Comparison of ENCODE assay signal across 8 mouse cellular contexts in genomic region chr13:40854451-40855058, GRCm38 (mm10). TPM values are rescaled to one million over a fixed set of nuclear protein-coding genes. Genes with fewer than 3 reads are reported as not detected.
DNase-seq lines count a peak whose midpoint lies in the region; ATAC-seq and TF ChIP-seq lines count a peak whose summit lies in the region.

No protein-coding gene starts in this region.

- ATAC-seq in forebrain, postnatal 0 days = peak; percentile 36
- peak; percentile 70; the same call in 1 of the 2 replicates for ATAC-seq in hindbrain, postnatal 0 days
- ATAC-seq in liver, embryonic 13.5 days (ENCODE audit: low read depth) = peak; percentile 73

- DNase-seq in WW6 (ENCODE audit: low read depth, low spot score) = peak; percentile 62
- DNase-seq in forebrain, postnatal 0 days = peak; percentile 38
- peak; percentile 52 for DNase-seq in hindbrain, postnatal 0 days (ENCODE audit: low spot score)
- DNase-seq in liver, embryonic 13.5 days = no peak
- DNase-seq in neural tube, embryonic 10.5 days (ENCODE audit: extremely low spot score, low spot score) = peak; percentile 62
- DNase-seq in spleen, postnatal 36 days (ENCODE audit: low spot score in 2 of 2) = no peak
- DNase-seq in spleen, postnatal 4 days (ENCODE audit: low spot score in 2 of 2) = no peak

- peaks cover 76% of the 10 kb centered on the region for H3K4me1 ChIP-seq in E14TG2a.4 (replicated peaks; ENCODE audit: low read depth, low read length)
- H3K4me1 ChIP-seq in forebrain, postnatal 0 days (ENCODE audit: insufficient read depth) = no peaks in the 10 kb centered on the region
- H3K4me1 ChIP-seq in hindbrain, postnatal 0 days (ENCODE audit: insufficient read depth, low read length) = no peaks in the 10 kb centered on the region
- H3K4me1 ChIP-seq in liver, embryonic 13.5 days (replicated peaks) = peaks cover 16% of the 10 kb centered on the region

- 1% methylated on average over 13 of the region's 13 CpGs for WGBS in forebrain, postnatal 0 days
- WGBS in hindbrain, postnatal 0 days = 2% methylated on average over 13 of the region's 13 CpGs
- WGBS in liver, embryonic 13.5 days (ENCODE audit: insufficient replicate concordance) = 3% methylated on average over 13 of the region's 13 CpGs

- H3K4me2 ChIP-seq in forebrain, postnatal 0 days (ENCODE audit: low read depth) = peak overlapping the region; percentile 57
- H3K4me2 ChIP-seq in hindbrain, postnatal 0 days (ENCODE audit: low read depth, low read length) = peak overlapping the region; percentile 80
- H3K4me2 ChIP-seq in liver, embryonic 13.5 days = peak overlapping the region; percentile 64

- H3K27me3 ChIP-seq in E14TG2a.4 (ENCODE audit: insufficient read depth, low read length) = 0 out of 2 replicates have a peak, but pooled peaks cover 1% of the 10 kb centered on the region
- no peaks in the 10 kb centered on the region for H3K27me3 ChIP-seq in forebrain, postnatal 0 days (ENCODE audit: insufficient read depth, low read length)
- no peaks in the 10 kb centered on the region for H3K27me3 ChIP-seq in hindbrain, postnatal 0 days (ENCODE audit: insufficient read depth, low read length)
- H3K27me3 ChIP-seq in liver, embryonic 13.5 days = no peaks in the 10 kb centered on the region

- H3K4me3 ChIP-seq in E14TG2a.4 (replicated peaks; ENCODE audit: low read length) = peak overlapping the region; percentile 73
- peak overlapping the region; percentile 35 for H3K4me3 ChIP-seq in forebrain, postnatal 0 days (ENCODE audit: low read depth, low read length)
- peak overlapping the region; percentile 35 for H3K4me3 ChIP-seq in hindbrain, postnatal 0 days (ENCODE audit: low read length)
- peak overlapping the region; percentile 48 for H3K4me3 ChIP-seq in liver, embryonic 13.5 days (replicated peaks)

- H3K27ac ChIP-seq in forebrain, postnatal 0 days (ENCODE audit: low read depth, low read length) = no peak overlapping the region
- no peak overlapping the region for H3K27ac ChIP-seq in hindbrain, postnatal 0 days
- peak overlapping the region; percentile 71 for H3K27ac ChIP-seq in liver, embryonic 13.5 days

- H3K9ac ChIP-seq in forebrain, postnatal 0 days = peak overlapping the region; percentile 33
- H3K9ac ChIP-seq in hindbrain, postnatal 0 days (replicated peaks; ENCODE audit: low read length) = no peak overlapping the region; the same call in 1 of the 2 replicates
- H3K9ac ChIP-seq in liver, embryonic 13.5 days = peak overlapping the region; percentile 58

- H3K36me3 ChIP-seq in E14TG2a.4 (ENCODE audit: insufficient read depth, low read length) = no peaks in the 10 kb centered on the region
- H3K36me3 ChIP-seq in forebrain, postnatal 0 days (ENCODE audit: insufficient read depth) = no peaks in the 10 kb centered on the region
- H3K36me3 ChIP-seq in hindbrain, postnatal 0 days (ENCODE audit: insufficient read depth, low read length) = no peaks in the 10 kb centered on the region
- H3K36me3 ChIP-seq in liver, embryonic 13.5 days = no peaks in the 10 kb centered on the region

- no peaks in the 10 kb centered on the region for H3K9me3 ChIP-seq in E14TG2a.4 (ENCODE audit: low read length)
- H3K9me3 ChIP-seq in forebrain, postnatal 0 days (ENCODE audit: low read length) = no peaks in the 10 kb centered on the region
- no peaks in the 10 kb centered on the region for H3K9me3 ChIP-seq in hindbrain, postnatal 0 days (ENCODE audit: low read length)
- no peaks in the 10 kb centered on the region for H3K9me3 ChIP-seq in liver, embryonic 13.5 days (replicated peaks)

- TF ChIP-seq CTCF in E14TG2a.4 (conservative IDR thresholded peaks at IDR 0.05; ENCODE audit: low read length) = no peak
- TF ChIP-seq CTCF in forebrain, postnatal 0 days (IDR thresholded peaks at IDR 0.05; ENCODE audit: low read depth) = no peak
- no peak for TF ChIP-seq CTCF in hindbrain, postnatal 0 days (IDR thresholded peaks at IDR 0.05; ENCODE audit: low read depth)

RNA-seq across cellular contexts. Expression of gene Gcnt2, which starts 5.0 kb away (rescaled TPM):
- total RNA-seq in forebrain, postnatal 0 days (2014; rRNA removed) = 8.2 and 9.2 TPM in 2 replicates
- polyA plus RNA-seq in forebrain, postnatal 0 days (2015; fragmentation: Nextera tagmentation; extraction: Ambion mirVana) = 3.3 and 3.4 TPM in 2 replicates
- total RNA-seq in hindbrain, postnatal 0 days (2014; rRNA removed) = 11.1 and 12.0 TPM in 2 replicates
- 2.9 and 3.1 TPM in 2 replicates for polyA plus RNA-seq in hindbrain, postnatal 0 days (2015; fragmentation: Nextera tagmentation; extraction: Ambion mirVana)
- polyA plus RNA-seq in liver, embryonic 13.5 days (2015; fragmentation: Nextera tagmentation; extraction: Ambion mirVana) = 0.77 and 1.3 TPM in 2 replicates

Comparison
In these comparisons a context has a peak if more than half of its experiments do, and no peak if none do; other contexts are left out.
1. DNase-seq: peak in WW6 (single experiment), forebrain, postnatal 0 days (single experiment), hindbrain, postnatal 0 days (single experiment) and neural tube, embryonic 10.5 days (single experiment); none in liver, embryonic 13.5 days (single experiment), spleen, postnatal 36 days (0 of 2) and spleen, postnatal 4 days (0 of 2).
2. Peak in every context shown above with its lines, with median percentiles within 50 percentile points of each other: H3K4me3 ChIP-seq, ATAC-seq and H3K4me2 ChIP-seq.